Mouse (Mus musculus): ENCODE data around the gene Adamts20. TPM values are rescaled to one million over a fixed set of nuclear protein-coding genes. Genes with fewer than 3 reads are reported as not detected.
"Not testable (repeated sequence)": the region's sequence is repeated elsewhere in the genome, so short reads cannot be mapped to it uniquely, and the experiment has no call there.

The Adamts20 gene
- total RNA-seq (2022) = 1 to 10 TPM in 3 of 4 experiments, under 1 TPM in 1; 0.94 to 2.3 (median 1.2) TPM

DNA sequence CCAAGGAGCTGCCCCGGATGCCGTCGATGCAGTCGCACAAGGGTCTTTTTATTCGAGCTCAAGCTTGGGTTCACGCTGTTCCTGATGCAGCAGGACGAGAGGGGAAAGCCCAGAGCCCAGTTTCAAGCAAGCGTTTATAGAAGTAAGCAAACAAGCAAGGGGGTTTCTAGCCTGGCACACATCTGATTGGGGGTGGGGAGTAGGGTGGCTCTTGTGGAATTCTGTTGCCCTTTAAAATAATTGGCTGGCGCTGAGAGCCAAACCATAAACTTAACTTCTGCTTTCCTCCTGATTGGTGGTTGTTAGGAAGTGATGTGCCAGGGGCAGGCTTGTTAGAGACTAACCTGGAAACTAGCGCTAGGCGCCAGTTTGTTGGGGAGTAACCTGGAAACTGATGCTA lies at the start of gene Adamts20:
Adamts20 (minus strand) TSS at position 101 of the 400 bp plus-strand sequence.
- no peak for DNase-seq

GRCm38 (mm10) chr15:94503451-94504215 lies 38.4 kb upstream of the Adamts20 start:
- DNase-seq = no peak

DNA sequence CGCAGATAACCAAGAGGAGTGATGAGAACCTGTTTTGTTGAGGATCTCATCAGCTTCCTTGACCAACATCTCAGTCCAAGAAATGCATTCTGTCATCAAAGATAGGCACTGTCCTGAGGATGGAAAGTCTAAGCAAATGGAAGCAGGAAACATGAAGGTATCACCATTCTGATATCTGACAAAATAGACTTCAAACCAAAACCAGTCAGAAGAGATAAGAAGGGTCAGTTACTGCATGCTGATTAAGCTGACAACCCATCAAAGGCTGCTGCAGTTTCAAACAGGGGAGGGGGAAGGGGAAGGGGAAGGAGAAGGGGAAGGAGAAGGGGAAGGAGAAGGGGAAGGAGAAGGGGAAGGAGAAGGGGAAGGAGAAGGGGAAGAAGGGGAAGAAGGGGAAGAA lies 34.0 kb upstream of the Adamts20 start:
- DNase-seq = no peak

DNA sequence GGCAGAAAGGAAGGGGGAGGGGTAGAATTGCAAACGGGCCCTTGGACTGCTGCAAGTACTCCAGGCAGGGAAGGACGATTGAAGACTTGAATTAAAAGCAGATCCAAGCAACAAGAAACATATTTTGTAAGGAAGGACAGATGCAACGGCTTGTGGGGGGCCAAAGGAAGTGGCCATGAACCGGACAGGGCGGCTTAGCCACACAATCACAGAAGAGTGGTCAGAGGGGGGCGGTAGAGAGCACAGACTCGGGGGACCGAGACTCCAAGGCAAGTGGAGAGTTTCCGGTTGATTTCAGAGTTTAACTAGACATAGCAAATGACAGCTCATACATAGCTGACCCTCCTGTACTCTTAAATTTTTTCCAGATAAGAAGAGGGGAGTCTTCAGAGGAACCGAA lies 30.7 kb upstream of the Adamts20 start:
- DNase-seq = no peak

- DNase-seq = no peak
These were observed 29.2 kb upstream of the Adamts20 start for GRCm38 (mm10) chr15:94494445-94494844.

DNA sequence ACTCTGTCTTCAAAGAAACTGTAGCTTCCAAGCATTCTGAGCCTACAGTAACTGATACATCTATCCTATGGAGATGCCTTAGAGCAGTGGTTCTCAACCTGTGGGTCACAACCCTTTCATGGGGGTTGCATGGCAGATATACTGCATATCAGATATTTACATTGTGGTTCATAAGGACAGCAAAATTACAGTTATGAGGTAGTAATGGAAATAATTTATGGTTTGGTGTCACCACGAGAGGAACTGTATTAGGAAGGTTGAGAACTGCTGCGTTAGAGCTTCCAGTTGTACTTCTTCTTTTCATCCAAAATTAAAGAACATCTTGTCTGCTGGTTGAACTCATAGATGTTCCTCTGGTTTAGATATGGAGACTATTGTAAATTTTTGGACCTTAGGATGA lies 24.2 kb upstream of the Adamts20 start:
- no peak for DNase-seq

DNA sequence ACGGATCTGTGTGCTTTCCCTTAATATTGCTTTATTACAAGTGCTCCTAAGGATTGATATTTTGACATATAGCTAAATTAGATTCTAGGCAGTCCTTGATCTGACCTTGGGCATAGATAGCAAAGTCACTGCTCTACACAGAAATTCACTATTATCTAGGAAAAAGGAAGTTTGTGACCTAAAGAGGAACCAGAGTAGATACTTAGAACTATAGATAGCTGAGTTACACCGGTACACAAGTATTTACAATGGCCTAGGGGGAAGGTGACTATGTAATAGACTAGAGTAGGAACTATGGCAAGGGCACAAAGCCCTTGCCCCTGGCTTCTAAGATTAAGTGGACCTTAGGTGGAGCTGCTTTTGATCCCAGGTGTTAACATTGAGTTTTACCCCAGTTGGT lies 22.8 kb upstream of the Adamts20 start:
- DNase-seq = not testable (repeated sequence)

DNA sequence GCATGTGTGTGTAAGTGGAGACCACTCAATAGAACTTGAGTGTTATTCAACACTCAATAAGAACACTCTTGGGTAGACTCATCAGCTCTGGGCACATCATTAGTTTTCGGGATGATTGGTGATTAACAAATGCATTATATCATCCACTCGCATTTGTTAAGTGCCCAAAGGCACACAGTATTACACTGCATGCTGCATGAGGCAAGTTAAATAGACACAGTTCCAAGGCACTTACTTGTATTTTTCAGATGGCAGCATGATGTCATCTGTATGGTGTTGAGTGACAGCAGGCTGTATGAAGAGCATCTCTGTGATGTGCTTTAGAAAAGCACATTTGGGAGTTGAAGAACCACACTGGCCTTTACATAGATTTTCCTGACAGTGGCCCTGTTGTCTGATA lies 17.3 kb upstream of the Adamts20 start:
- no peak for DNase-seq

DNA sequence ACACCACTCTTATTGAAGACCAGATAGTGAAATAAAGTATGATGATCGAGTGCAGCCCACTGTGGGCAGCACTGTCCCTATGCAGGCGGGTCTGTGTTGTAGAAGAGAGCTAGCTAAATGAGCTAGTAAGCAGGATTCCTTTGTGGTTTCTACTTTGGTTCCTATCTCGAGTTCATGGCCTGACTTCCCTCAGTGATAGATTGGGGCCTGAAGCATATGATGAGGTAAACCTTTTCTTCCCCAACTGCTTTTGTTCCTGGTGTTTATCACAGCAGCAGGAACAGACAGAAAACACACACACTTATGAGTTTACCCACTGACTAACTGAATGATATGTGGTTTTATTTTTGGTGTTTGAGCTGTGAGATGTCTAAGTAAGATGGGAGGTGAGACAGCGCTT lies 15.6 kb upstream of the Adamts20 start:
- DNase-seq = no peak

DNA sequence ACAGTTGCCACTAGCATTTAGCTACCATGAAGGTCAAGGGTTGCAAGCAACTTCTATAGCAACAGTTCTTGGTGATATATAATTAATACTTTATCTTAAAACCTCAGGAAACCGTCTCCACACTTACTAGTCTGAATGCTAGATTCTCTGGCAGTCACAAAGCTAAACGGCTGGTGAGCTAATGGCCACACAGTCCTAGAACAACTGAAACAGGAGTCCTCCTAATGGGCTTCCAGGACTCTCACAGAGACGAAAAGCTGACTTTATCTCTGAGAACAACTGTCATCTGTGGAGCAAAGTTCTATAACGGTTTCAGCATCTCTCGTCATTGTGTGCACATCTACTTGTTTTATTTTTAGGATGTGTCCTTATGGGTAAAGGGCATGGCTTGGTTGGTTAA lies 15.0 kb upstream of the Adamts20 start:
- DNase-seq = no peak

DNA sequence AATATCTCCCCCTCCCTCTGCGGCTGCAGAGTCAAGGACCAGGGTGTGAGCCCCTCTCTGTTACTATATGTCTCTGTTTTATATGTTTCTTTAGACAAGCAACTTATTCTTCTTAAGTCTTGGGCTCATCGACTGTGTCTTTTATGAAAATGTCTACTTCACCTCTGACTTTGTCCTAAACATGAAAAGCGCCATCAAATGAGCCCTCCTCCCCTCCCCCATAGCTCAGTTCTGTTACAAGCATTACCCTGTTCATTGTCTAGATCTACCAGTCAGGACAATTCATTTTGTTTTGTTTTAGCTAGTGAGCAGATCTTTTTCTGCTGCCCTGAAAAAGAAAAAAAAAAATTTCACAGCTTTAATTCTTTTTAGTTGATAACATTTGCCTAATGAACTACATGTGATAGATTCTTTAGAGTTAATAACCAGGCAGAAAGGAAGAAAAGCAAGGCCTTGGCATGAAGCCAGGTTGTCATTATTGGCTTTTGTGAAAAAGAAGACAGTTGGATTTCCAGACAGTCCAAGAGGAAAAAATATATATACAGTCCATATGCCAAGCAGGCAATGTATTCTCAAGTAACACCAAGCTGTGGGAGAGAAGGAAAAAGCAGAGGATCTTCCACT lies 14.4 kb upstream of the Adamts20 start:
- DNase-seq = no peak

- DNase-seq = no peak
These were observed 13.5 kb upstream of the Adamts20 start for GRCm38 (mm10) chr15:94478706-94479105.

- no peak for DNase-seq
These were observed 12.1 kb upstream of the Adamts20 start for GRCm38 (mm10) chr15:94477287-94477686.

GRCm38 (mm10) chr15:94475975-94476374 lies 10.8 kb upstream of the Adamts20 start:
- DNase-seq = no peak

- DNase-seq = no peak
These were observed 5.1 kb upstream of the Adamts20 start for GRCm38 (mm10) chr15:94470361-94470760.

GRCm38 (mm10) chr15:94464881-94465280 lies 337 bp downstream of the Adamts20 start:
- DNase-seq = no peak

- peak; percentile 33 for DNase-seq
These were observed 2.0 kb downstream of the Adamts20 start for GRCm38 (mm10) chr15:94463251-94463650.

DNA sequence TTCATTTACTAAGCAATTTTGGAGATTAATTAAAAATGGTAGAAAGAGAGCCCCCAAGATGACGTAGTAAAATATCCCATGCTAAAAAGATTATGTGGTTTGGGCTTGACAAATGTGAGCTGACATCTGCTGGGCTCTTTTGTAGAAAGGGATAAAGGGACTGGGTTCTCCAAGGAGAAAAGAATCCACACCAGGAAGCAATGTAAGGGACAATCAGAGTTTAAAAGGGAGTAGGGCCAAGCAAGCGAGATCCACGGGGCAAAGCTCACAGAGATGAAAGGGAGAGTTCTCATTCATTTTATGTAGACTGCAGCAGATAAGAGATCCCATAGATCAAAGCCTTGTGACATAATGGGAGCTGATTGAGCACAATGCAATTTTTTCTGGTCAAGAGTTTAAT lies 3.0 kb downstream of the Adamts20 start:
- no peak for DNase-seq

GRCm38 (mm10) chr15:94461166-94461565 lies 4.1 kb downstream of the Adamts20 start:
- DNase-seq = no peak

DNA sequence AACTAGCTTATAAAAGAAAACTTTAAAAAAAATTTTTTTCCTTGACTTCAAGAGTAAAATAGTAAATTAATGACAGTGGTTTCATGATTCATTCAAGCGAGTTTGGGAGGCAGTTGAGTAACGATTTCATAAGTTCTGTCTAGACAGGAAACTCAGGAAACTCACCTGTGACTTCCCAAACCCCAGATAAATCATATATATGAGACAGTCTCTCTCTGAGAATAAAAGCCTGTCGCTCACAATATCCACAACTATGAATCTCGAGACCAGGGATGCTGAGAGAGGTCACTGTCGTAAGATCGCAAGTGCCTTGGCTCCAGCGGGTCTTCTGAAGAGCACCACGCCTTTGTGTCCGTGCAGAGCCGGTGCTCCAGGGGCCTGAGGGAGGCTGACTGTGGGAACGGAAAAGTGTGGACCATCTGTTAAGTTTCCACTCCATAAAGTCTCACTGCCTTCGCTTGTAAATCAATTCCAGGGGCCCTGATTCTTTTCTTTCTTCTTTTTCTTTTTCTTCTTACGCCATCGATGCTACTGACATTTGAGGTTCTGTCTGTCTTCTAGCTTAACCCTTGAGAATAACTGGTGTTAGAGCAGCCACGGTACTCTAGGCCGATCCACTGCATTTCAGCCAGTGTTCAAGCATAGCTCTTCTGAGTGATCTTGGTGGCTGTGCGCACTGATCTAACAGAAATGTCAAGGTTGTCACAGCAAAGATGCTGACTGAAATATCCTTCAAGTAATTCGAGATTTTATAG lies 7.4 kb downstream of the Adamts20 start:
- DNase-seq = no peak

DNA sequence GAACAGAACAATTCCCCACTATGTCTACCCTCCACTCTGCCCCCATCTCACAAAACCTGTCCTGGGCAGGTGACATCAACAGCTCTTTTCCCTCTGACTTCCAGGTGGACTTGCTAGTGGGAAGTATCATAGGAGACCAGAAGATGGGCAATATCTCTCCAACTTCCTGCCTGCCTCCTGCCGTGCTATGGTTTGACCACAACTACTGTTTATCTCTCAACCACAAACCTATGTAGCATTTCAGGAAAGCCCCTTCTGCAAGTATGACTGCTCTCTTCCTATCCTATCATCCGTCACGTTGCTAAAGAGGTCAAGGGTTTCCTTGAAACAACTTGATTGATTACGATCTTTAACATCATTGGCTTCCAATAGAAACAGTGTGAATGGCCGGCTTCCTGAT lies 12.4 kb downstream of the Adamts20 start:
- DNase-seq = no peak

GRCm38 (mm10) chr15:94451600-94451999 lies 13.6 kb downstream of the Adamts20 start:
- no peak for DNase-seq

DNA sequence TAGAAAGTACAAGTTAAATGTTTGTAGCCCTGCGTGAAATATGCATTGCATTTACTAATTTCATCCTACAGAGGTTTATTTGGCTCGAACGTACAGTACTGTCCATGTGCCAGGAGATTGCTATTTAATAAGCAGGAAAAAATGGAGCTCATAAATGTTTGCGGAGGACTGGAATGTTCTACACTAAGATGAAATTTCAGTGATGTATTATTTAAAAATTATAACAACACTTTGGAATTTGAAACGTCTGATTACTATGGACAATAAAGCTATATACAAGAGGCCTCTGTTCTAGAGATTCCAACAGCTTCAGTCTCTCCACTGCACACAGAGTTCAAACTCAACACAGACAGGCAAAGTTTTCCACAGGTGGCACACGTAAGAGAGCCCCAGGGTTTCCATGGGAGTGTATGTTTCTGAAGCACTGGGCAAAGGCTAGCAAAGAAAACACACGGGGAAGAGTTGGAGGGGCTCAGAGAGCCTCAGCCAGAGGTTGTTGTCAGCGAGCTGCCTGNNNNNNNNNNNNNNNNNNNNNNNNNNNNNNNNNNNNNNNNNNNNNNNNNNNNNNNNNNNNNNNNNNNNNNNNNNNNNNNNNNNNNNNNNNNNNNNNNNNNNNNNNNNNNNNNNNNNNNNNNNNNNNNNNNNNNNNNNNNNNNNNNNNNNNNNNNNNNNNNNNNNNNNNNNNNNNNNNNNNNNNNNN lies 20.6 kb downstream of the Adamts20 start:
- DNase-seq = no peak

Measured in adrenal gland, adult 8-10 months (tissue).